Mouse (Mus musculus): ENCODE measurements around the gene Snx25. TPM values are rescaled to one million over a fixed set of nuclear protein-coding genes. Genes with fewer than 3 reads are reported as not detected.

Snx25 gene
- polyA plus RNA-seq, 1 experiment from 2014 or later, result 6.6 TPM

- Histone ChIP-seq H3K4me3 (replicated peaks) (no peak overlapping the region), H3K9me3 (no peaks in the 10 kb centered on the region), H3K27ac (no peak overlapping the region), H3K36me3 (no peaks in the 10 kb centered on the region), H3K4me1 (replicated peaks) (no peaks in the 10 kb centered on the region), H3K4me2 (no peak overlapping the region), H3K27me3 (no peaks in the 10 kb centered on the region), H3K9ac (replicated peaks) (no peak overlapping the region)
- 80% methylated on average over 2 of the region's 2 CpGs for WGBS
- no peak for ATAC-seq (ENCODE audit: insufficient number of reproducible peaks, insufficient read depth, low FRiP score, low TSS enrichment, low read depth)
Measured at GRCm38 (mm10) chr8:46081030-46081429, 70.9 kb downstream of the Snx25 start.

GRCm38 (mm10) chr8:46078866-46079265 is 73.1 kb downstream of the Snx25 start:
- H3K4me1 ChIP-seq (replicated peaks), result no peaks in the 10 kb centered on the region
- H3K27ac ChIP-seq, result no peak overlapping the region
- 81% methylated on average over 6 of the region's 6 CpGs for WGBS
- H3K4me2 ChIP-seq, result no peak overlapping the region
- no peaks in the 10 kb centered on the region for H3K27me3 ChIP-seq
- no peaks in the 10 kb centered on the region for H3K9me3 ChIP-seq
- ATAC-seq (ENCODE audit: insufficient number of reproducible peaks, insufficient read depth, low FRiP score, low TSS enrichment, low read depth), result no peak
- no peak overlapping the region for H3K9ac ChIP-seq (replicated peaks)
- no peaks in the 10 kb centered on the region for H3K36me3 ChIP-seq
- no peak overlapping the region for H3K4me3 ChIP-seq (replicated peaks)

DNA sequence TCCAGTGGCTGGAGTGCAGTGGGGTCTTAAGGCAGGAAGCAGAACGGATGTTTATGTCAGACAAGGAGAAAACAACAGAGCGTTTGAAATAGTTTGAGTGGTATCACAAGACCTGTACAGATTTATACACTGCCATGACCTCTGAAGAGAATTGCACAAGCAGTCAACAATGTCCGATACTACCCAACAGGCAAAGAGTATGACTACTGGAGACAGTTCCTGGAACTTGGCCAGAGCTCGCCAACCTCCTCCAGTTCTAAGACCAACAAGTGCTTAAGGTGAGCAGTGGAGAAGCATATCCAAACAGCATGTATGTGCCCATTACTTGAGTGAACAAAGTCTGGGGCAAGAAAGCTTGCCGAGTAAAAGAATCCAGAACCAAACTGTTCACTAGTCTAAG is 76.7 kb downstream of the Snx25 start:
- no peak overlapping the region for H3K9ac ChIP-seq (replicated peaks)
- no peak overlapping the region for H3K4me3 ChIP-seq (replicated peaks)
- H3K9me3 ChIP-seq, result no peaks in the 10 kb centered on the region
- no peak overlapping the region for H3K4me2 ChIP-seq
- H3K27ac ChIP-seq, result no peak overlapping the region
- H3K36me3 ChIP-seq, result no peaks in the 10 kb centered on the region
- WGBS, result 95% methylated on average over 5 of the region's 5 CpGs
- H3K4me1 ChIP-seq (replicated peaks), result 0 out of 2 replicates have a peak, but pooled peaks cover 3% of the 10 kb centered on the region
- ATAC-seq (ENCODE audit: insufficient number of reproducible peaks, insufficient read depth, low FRiP score, low TSS enrichment, low read depth), result no peak
- H3K27me3 ChIP-seq, result no peaks in the 10 kb centered on the region

DNA sequence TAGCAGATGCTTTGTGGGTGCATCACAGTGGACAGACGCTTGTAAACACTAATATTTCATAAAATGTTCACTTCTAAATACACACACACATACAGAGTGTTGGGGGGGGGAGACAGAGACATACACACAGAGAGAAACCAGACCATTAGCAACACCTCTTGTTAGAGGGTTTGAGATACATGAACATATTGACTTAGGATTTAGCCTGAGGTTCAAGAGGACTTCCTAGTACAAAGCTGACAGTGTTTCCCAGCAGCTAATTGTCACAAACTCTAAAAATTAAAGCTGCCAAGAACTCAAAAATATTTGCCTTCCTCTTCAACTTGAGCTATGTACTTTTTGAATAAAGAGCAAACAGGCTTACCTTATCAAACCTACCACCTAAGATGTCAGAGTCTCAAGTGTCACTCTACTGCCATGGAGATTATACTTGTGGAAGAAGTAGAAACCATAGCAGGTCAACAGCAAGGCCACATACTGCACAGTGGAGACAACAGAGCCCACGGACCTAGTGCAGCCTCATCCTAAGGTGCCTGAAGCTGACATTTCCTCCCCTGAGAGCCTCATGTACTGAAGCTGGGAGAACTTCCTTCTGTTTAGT is 78.3 kb downstream of the Snx25 start:
- no peak for ATAC-seq (ENCODE audit: insufficient number of reproducible peaks, insufficient read depth, low FRiP score, low TSS enrichment, low read depth)
- Histone ChIP-seq H3K4me1 (replicated peaks) (0 out of 2 replicates have a peak, but pooled peaks cover 3% of the 10 kb centered on the region), H3K27me3 (no peaks in the 10 kb centered on the region), H3K4me2 (no peak overlapping the region), H3K36me3 (no peaks in the 10 kb centered on the region), H3K27ac (no peak overlapping the region), H3K9me3 (no peaks in the 10 kb centered on the region), H3K4me3 (replicated peaks) (no peak overlapping the region), H3K9ac (replicated peaks) (no peak overlapping the region)
- 88% methylated on average over 2 of the region's 2 CpGs for WGBS

- H3K27ac ChIP-seq, result no peak overlapping the region
- no peak for ATAC-seq (ENCODE audit: insufficient number of reproducible peaks, insufficient read depth, low FRiP score, low TSS enrichment, low read depth)
- H3K9me3 ChIP-seq, result no peaks in the 10 kb centered on the region
- H3K4me3 ChIP-seq (replicated peaks), result no peak overlapping the region
- no peak overlapping the region for H3K9ac ChIP-seq (replicated peaks)
- no peaks in the 10 kb centered on the region for H3K27me3 ChIP-seq
- 0 out of 2 replicates have a peak, but pooled peaks cover 4% of the 10 kb centered on the region for H3K36me3 ChIP-seq
- H3K4me2 ChIP-seq, result no peak overlapping the region
- WGBS, result 87% methylated on average over 5 of the region's 5 CpGs
- 0 out of 2 replicates have a peak, but pooled peaks cover 3% of the 10 kb centered on the region for H3K4me1 ChIP-seq (replicated peaks)
Measured at GRCm38 (mm10) chr8:46072798-46073197, 79.2 kb downstream of the Snx25 start.

DNA sequence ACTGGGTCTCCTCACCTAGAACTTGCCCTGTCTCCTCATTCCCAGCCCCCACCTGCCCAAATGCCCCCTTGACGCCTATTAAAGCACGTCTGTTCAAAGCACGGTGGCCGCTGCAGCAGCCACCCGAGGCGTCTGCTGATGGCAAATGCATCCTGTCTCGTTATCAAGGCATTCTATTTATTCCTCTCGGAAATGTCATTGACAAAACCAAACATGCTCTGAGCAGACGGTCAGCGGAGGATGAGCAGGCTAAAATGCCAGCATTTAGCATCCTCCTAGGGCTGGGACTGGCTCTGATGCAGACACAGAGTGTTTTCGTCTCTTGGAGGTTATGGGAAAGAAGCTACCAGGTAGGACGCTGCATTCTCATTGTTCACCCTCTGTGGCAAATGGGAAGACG is 111.7 kb downstream of the Snx25 start:
- WGBS, result 56% methylated on average over 13 of the region's 13 CpGs
- H3K4me1 ChIP-seq (replicated peaks), result peaks cover 6% of the 10 kb centered on the region
- H3K9me3 ChIP-seq, result no peaks in the 10 kb centered on the region
- no peak overlapping the region for H3K4me3 ChIP-seq (replicated peaks)
- H3K4me2 ChIP-seq, result no peak overlapping the region
- H3K9ac ChIP-seq (replicated peaks), result no peak overlapping the region
- H3K27ac ChIP-seq, result no peak overlapping the region
- no peaks in the 10 kb centered on the region for H3K27me3 ChIP-seq
- ATAC-seq (ENCODE audit: insufficient number of reproducible peaks, insufficient read depth, low FRiP score, low TSS enrichment, low read depth), result no peak
- peaks cover 17% of the 10 kb centered on the region for H3K36me3 ChIP-seq

DNA sequence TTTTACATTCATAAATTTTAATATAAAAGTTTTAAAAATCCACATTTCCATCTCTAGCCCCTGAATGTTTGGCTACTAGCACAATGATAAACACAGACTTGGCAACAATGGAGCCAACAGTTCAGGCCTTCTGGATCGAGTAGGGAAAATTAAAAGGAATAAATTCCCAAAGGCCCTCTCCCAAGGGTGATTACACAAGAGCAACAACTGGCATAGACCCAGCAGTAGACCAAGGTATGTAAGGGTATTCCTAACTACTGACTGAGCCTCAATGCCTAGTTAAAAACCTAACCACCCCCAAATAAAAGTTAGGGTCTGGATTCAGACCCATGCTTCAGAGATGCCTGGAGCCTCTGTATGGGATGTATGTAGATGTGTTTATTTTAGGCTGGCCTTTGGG is 112.3 kb downstream of the Snx25 start:
- H3K27me3 ChIP-seq, result no peaks in the 10 kb centered on the region
- peaks cover 6% of the 10 kb centered on the region for H3K4me1 ChIP-seq (replicated peaks)
- 85% methylated on average over 1 of the region's 1 CpGs for WGBS
- H3K4me3 ChIP-seq (replicated peaks), result no peak overlapping the region
- H3K27ac ChIP-seq, result no peak overlapping the region
- no peak overlapping the region for H3K4me2 ChIP-seq
- no peaks in the 10 kb centered on the region for H3K9me3 ChIP-seq
- H3K36me3 ChIP-seq, result peaks cover 19% of the 10 kb centered on the region
- no peak overlapping the region for H3K9ac ChIP-seq (replicated peaks)
- ATAC-seq (ENCODE audit: insufficient number of reproducible peaks, insufficient read depth, low FRiP score, low TSS enrichment, low read depth), result no peak

DNA sequence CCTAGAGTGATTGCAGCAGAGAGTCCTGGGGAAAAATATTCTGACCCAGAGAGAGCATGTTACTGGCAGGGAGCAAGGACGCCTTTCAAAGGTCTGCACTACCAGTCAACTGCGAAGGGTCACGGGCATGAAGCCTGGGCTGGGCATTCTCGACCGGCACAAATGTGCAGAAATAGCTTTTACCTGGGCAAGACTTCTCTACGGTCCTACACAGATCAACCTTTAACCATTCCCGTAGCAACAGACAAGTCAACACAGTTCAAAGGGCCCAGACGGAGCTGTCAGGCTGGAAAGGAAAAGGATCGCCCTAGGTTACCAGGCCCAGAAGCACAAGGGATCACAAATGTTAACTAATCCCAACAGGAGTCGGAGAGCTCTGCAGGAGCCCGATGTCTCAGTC is 115.7 kb downstream of the Snx25 start:
- Histone ChIP-seq H3K4me2 (no peak overlapping the region), H3K27me3 (no peaks in the 10 kb centered on the region), H3K4me1 (replicated peaks) (peaks cover 6% of the 10 kb centered on the region), H3K4me3 (replicated peaks) (no peak overlapping the region), H3K9ac (replicated peaks) (no peak overlapping the region), H3K9me3 (no peaks in the 10 kb centered on the region), H3K36me3 (peaks cover 14% of the 10 kb centered on the region), H3K27ac (no peak overlapping the region)
- WGBS, result 75% methylated on average over 11 of the region's 11 CpGs
- ATAC-seq (ENCODE audit: insufficient number of reproducible peaks, insufficient read depth, low FRiP score, low TSS enrichment, low read depth), result no peak

GRCm38 (mm10) chr8:46024392-46024791 is 127.6 kb downstream of the Snx25 start:
- no peak for ATAC-seq (ENCODE audit: insufficient number of reproducible peaks, insufficient read depth, low FRiP score, low TSS enrichment, low read depth)
- H3K36me3 ChIP-seq, result no peaks in the 10 kb centered on the region
- 0 out of 2 replicates have a peak, but pooled peaks cover 3% of the 10 kb centered on the region for H3K4me1 ChIP-seq (replicated peaks)
- H3K4me3 ChIP-seq (replicated peaks), result no peak overlapping the region
- 46% methylated on average over 4 of the region's 4 CpGs for WGBS
- no peaks in the 10 kb centered on the region for H3K27me3 ChIP-seq
- H3K9me3 ChIP-seq, result no peaks in the 10 kb centered on the region
- H3K4me2 ChIP-seq, result no peak overlapping the region
- H3K27ac ChIP-seq, result no peak overlapping the region
- H3K9ac ChIP-seq (replicated peaks), result no peak overlapping the region

GRCm38 (mm10) chr8:46022758-46023157 is 129.2 kb downstream of the Snx25 start:
- no peaks in the 10 kb centered on the region for H3K9me3 ChIP-seq
- no peak overlapping the region for H3K27ac ChIP-seq
- no peaks in the 10 kb centered on the region for H3K27me3 ChIP-seq
- H3K4me3 ChIP-seq (replicated peaks), result no peak overlapping the region
- 0 out of 2 replicates have a peak, but pooled peaks cover 3% of the 10 kb centered on the region for H3K4me1 ChIP-seq (replicated peaks)
- H3K9ac ChIP-seq (replicated peaks), result no peak overlapping the region
- ATAC-seq (ENCODE audit: insufficient number of reproducible peaks, insufficient read depth, low FRiP score, low TSS enrichment, low read depth), result no peak
- no peak overlapping the region for H3K4me2 ChIP-seq
- WGBS, result 90% methylated on average over 9 of the region's 9 CpGs
- H3K36me3 ChIP-seq, result no peaks in the 10 kb centered on the region

DNA sequence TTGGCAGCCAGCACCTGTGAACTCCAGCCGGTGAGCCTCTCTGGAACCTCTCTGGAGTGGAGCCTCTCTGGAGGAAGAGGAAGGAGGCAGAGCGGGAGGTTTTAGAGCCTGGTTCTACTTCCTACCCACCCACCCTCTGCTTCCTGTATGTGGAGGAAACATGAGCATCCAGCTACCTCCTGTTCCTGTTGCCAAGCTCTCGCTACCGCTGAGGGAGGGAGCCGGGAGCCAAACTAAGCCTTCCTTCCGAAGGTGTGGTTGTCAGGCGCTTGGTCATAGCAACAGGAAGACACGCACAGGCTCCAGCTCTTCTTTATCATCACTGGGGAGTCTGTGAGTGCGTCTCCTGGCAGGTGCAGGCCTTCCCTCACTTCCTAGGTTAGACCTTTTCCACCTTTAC is 129.8 kb downstream of the Snx25 start:
- H3K4me3 ChIP-seq (replicated peaks), result no peak overlapping the region
- no peak for ATAC-seq (ENCODE audit: insufficient number of reproducible peaks, insufficient read depth, low FRiP score, low TSS enrichment, low read depth)
- H3K4me2 ChIP-seq, result no peak overlapping the region
- 0 out of 2 replicates have a peak, but pooled peaks cover 3% of the 10 kb centered on the region for H3K4me1 ChIP-seq (replicated peaks)
- H3K27ac ChIP-seq, result no peak overlapping the region
- no peaks in the 10 kb centered on the region for H3K9me3 ChIP-seq
- H3K36me3 ChIP-seq, result no peaks in the 10 kb centered on the region
- H3K27me3 ChIP-seq, result no peaks in the 10 kb centered on the region
- H3K9ac ChIP-seq (replicated peaks), result no peak overlapping the region
- WGBS, result 89% methylated on average over 9 of the region's 9 CpGs
